Mouse (Mus musculus) mouse trophoblast stem cell (cell line): ENCODE measurements around the gene Pde12.

Experiments used
- in situ Hi-C, 2 experiments: fragments of 300-500 bp; cut with MseI, MboI; formaldehyde crosslinking; loops; 2 replicates in 1 of 2; 3 replicates in 1 of 2; pipeline ENCODE4 v1.15.1; 2025

Pde12 gene

DNA sequence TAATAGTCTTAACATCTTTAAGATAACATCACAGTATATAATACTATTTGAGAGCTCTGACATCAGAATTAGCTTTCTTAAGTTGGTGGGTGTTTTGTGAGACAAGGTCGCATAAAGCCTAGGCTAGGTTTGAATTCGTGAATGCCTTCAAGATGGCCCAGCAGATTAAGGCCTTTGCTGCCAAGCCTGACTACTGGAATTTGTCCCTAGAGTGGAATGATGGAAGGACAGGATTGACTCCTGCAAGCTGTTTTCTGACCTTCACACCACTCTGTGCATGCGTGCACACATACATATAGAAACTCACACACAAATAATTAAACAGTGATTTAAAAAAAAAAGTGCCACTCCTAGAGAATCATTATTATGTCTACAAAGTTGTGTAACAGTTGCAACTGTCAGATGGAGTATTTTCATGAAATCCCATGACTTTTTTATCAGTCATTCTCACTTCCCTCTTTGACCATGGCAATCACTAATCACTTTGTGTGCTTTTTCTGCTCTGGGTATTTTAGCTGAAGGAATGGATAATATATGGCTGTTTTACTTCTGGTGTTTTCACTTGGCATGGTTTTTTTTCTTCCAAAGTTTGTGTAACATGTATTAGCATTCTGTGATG lies 26.6 kb downstream of the Pde12 start:
- in situ Hi-C loops: no loop called here

DNA sequence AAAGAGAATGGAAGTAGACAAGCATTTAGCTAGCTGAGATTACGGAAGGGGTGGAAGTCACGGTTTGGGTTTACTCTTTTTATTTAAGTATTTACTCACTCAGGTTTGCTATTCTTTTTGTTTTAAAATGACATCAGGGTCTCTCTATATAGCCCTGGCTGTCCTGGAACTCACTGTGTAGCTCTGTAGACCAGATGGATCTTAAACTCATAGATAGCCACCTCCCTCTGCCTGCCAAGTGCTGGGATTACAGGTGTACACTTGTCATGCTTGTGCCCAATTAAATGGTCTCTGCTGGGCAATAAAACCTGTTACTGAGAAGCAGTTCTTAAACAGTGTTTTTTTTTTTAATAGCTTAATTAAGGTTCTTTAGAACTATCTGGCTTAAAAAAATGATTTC lies 29.7 kb downstream of the Pde12 start:
- in situ Hi-C loops: no loop called here

DNA sequence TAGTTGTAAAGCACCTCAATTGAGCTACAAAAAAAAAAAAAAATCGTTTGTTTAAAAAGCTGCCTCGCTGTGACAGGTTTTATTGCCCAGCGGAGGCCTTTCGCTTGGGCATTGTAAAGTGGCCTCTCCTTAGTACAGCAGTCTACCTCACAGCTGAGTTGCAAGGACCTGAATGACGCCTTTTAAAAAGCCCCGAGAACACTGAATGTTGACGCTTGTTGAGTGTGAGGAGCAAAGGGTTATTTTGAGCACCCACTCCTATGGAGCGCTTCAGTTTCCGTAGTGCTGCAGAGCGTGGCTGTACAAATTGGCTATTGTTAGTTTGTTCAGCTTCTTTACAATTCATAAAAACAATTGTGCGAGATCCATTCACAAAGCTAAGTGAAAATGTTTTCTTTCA lies 30.4 kb downstream of the Pde12 start:
- in situ Hi-C loops: no loop called here

DNA sequence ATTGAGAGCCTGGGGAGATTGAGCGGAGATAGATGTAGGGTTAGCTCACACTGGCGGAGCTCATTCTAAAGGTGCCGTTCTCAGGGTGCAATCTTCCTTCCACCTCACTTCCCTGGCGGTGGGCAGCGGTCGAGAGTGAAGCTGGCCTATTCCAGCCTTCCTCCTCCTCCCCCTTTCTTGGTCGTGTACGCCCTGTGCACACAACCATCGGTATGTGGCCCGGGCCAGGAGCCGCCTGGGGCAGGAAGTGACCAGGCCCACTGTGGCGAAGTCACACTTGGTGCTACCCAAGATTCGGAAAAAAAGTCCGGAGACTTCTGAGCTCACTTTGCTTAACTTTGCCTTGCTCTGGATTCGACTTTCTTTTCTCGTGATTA lies 31.0 kb downstream of the Pde12 start:
- in situ Hi-C loops: no loop called here

DNA sequence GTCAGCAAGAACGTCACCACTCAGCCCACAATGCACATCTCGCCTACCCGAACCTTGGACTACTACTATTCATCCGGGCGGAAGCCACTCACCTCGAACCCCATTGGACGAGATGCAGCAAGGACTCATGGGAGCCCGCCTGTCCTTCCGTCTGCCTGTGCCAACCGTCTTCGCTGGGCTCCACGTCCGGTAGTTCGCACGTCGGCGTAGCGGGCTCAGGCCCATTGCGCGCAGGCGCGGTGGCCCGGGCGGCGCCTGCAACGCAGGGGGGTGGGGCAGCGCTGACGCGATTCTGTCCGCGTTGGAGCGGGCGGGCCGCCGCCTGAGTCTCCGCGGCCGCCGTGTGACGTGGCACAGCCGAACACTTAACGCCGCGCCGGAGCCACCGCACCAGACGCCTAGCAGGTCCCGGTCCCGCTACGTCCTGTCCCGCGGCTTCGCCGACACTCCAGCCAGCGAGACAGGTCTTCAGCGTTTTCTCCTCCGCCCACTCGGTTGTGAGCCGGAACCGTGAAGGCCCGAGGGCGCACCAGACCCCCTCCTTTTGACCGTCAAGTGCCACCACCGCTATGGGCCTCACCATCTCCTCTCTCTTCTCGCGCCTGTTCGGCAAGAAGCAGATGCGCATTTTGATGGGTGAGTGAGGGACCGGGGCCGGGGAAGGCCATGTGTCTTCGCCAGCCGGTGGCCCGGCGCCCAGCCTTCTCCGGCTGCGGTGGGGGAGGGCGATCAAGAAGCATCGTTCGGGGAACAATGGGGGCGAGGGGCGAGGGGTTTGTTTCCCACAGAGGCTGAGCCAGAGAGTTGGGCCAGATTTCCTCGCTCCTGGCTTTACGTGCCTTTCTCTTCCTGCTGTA lies 31.6 kb downstream of the Pde12 start, which contains the start of gene Arf4:
Gene Arf4 (plus strand): TSS at position 224 of the 857 bp plus-strand sequence.
- in situ Hi-C loops: no loop called here

DNA sequence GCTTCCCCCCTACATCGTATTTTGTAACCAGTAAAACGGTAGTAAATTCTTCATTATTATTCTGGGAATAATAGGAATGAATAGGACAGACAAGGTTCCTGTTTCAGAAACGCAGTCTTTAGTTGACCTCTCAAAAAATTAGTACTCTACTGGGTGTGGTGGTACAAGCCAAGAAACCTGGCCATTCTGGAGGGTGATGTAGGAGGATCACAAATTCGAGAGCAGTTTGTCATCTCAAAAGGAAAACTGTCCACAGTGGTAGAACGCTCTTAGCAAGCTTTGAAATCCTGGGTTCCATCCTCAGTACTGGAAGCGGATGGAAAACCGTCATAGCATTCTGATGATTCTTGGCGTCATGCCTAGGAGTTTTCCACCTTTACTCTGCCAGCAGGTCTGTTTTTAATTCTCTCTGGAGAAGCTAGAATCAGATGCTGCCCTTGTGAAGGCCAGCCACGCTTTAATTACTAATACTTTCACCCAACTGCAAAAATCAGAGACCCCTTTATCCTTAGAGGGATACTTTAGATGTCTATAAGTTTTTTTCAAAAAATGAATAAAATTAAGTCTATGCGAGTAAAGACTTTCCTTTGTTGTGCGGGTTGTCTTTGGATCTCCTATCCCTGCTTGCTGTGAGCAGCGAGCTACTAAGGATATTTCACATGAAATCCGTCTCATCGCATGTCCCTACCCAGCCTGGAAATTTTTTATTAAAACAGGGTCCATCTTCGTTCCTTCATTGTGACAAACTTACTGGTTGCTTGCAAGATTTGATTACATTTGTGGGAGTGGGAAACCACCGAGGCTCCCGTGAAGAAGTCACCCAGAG lies 32.4 kb downstream of the Pde12 start:
- in situ Hi-C loops: no loop called here

DNA sequence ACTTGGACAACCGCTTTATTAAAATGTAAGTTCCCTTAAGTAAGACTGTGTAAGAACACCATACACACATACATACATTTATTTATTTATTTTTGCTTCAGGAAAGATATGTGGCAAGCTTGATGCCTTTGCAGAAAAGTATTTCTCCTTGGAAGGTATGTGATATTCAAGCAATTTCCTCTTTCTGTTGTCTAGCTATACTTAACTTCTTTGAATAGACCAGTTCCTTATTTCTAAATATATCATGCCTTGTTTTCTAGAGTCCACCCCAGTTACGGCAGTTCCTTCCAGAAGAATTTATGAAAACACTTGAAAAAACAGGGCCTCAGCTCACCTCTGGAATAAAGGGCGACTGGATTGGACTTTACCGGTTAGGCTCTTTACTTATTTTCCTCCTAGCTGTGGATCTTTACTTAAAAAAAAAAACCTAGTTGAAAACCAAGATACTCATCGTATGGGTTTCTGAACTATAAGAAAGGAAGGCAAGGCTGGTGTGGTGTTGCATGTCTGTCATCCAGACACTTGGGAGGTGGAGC lies 43.0 kb downstream of the Pde12 start:
- in situ Hi-C loops: no loop called here

DNA sequence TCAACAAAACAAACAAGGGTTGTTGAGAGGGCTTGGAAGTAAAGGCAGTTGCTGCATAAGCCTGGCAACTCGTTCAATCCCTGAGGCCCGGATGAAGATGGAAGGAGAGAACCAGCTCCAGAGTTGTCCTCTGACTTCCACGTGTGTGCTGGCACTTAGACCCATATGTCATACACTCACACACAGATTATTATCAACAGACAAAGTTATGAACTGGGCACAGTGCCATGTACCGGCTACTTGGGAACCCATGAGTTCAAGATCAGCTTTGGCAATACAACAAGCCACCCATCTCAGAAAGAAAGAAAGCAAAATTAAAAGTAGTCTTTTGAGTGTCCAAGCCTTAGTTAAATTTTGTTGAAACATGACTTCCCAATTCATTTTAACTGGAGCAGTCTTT lies 44.4 kb downstream of the Pde12 start:
- in situ Hi-C loops: no loop called here

DNA sequence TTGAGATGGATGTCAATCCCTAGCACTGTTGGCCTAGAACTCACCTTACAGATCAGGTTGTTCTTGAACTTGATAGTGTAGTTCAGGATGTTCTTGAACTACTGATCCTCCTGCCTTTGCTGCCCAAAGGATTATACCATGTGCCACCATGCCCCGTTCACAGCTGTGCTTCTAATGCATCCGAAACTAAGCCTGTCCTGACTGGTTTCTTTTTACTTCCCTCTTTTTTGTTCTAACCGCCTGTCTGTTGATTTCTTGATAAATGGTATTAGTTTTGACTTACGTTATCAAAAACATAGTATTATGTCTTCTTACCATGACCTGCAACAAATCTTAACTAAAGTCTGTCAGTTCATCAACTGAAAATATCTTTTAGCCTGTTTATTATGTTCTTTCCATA lies 59.0 kb downstream of the Pde12 start:
- in situ Hi-C loops: no loop called here
